Mouse (Mus musculus): ENCODE measurements at regions not wholly inside any gene's neighbourhood (a gene's known extent, or its start where the extent isn't known, plus 50 kb on each side); places are given as distances from the start of the nearest gene placed in this dataset.

DNA sequence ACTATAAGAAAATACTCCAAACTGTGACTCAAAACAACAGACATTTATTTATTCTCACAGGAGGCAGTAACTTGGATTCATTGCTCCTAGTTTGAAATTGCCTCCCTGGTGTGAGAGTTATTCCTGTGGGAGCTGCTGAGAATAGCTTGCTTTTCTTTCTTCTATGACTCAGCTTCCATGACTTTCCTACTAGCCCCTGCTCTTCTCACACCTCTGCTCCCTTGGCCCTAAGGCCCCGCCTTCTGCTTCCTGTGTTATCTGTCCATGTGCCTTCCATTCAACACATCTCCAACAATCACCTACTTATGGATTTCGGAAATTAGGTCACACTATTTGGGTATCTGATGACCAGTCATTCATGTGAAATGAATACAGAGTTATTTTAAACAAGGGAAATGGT, 865.6 kb downstream of the Jrkl start:
- TF ChIP-seq CTCF (IDR thresholded peaks at IDR 0.05; ENCODE audit: insufficient read depth, low read depth, low read length) (no peak), POLR2A (IDR thresholded peaks at IDR 0.05; ENCODE audit: insufficient read depth, low read depth, low read length) (no peak)

Data from olfactory bulb, adult 2 months (tissue).